Mouse (Mus musculus) megakaryocyte, embryonic 14.5 days (primary cell): Measurements from ENCODE around the gene Nf2.

Experiments
- FLI1 ChIP-seq: IDR thresholded peaks from 2 replicates; pipeline ENCODE4 v1.6.1; 2012; ENCODE audit warnings: low read length, inconsistent platforms, mixed read lengths
- GATA1 ChIP-seq: IDR thresholded peaks from 3 replicates; pipeline ENCODE4 v1.6.1; 2012; ENCODE audit warnings: mixed read lengths, low read length, inconsistent platforms, borderline replicate concordance

DNA sequence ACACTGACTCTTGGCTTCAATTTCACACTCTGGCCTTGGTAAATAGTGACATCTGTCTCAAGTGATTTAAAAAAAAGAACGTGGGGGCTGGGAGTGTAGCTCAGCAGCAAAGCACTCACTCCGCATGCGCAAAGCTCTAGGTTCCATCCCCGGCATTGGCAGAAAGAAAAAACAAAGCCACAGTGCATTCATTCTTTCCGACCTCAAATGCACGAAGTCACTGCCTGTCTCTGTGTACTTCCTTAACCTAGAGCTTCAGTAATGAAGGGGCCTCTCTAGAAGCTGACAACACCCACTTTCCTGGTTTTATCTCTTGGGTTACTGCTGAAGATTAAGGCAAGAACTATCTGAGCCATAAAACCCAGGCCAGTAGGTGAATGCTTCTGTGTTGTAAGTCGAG, 45.4 kb downstream of the Nf2 start:
- TF ChIP-seq GATA1 (no peak), FLI1 (no peak)
